Mouse (Mus musculus) lung, postnatal 25 days (tissue): Measurements from ENCODE around the gene Dynlt1c.
"Not testable (repeated sequence)": the region's sequence is repeated elsewhere in the genome, so short reads cannot be mapped to it uniquely, and the experiment has no call there.

Source experiments
- DNase-seq: peaks from one replicate; pipeline ENCODE4 v3.0.0; 2022; ENCODE audit warnings: low spot score

Dynlt1c gene

GRCm38 (mm10) chr17:6601204-6601911 lies at the start of gene Dynlt1c:
TSS of gene Dynlt1c (plus strand) at chr17:6601671.
- peak; percentile 89 for DNase-seq

- DNase-seq, result not testable (repeated sequence)
Observed at GRCm38 (mm10) chr17:6553798-6554197, 47.7 kb upstream of the Dynlt1c start.

GRCm38 (mm10) chr17:6554243-6554642 lies 47.2 kb upstream of the Dynlt1c start:
- not testable (repeated sequence) for DNase-seq

GRCm38 (mm10) chr17:6559447-6560133 lies 41.9 kb upstream of the Dynlt1c start:
- DNase-seq, result not testable (repeated sequence)

- DNase-seq, result not testable (repeated sequence)
Observed at GRCm38 (mm10) chr17:6564866-6565265, 36.6 kb upstream of the Dynlt1c start.

GRCm38 (mm10) chr17:6567908-6568307 lies 33.6 kb upstream of the Dynlt1c start:
- not testable (repeated sequence) for DNase-seq

GRCm38 (mm10) chr17:6571296-6571695 lies 30.2 kb upstream of the Dynlt1c start:
- DNase-seq, result not testable (repeated sequence)

GRCm38 (mm10) chr17:6572202-6572601 lies 29.3 kb upstream of the Dynlt1c start:
- DNase-seq, result not testable (repeated sequence)

GRCm38 (mm10) chr17:6575376-6575775 lies 26.1 kb upstream of the Dynlt1c start:
- DNase-seq, result not testable (repeated sequence)

- DNase-seq, result not testable (repeated sequence)
Observed at GRCm38 (mm10) chr17:6588672-6589071, 12.8 kb upstream of the Dynlt1c start.

GRCm38 (mm10) chr17:6592109-6592508 lies 9.4 kb upstream of the Dynlt1c start:
- DNase-seq, result not testable (repeated sequence)

GRCm38 (mm10) chr17:6593896-6594295 lies 7.6 kb upstream of the Dynlt1c start:
- not testable (repeated sequence) for DNase-seq

GRCm38 (mm10) chr17:6595776-6596497 lies 5.5 kb upstream of the Dynlt1c start:
- DNase-seq, result peak; percentile 19

- DNase-seq, result not testable (repeated sequence)
Observed at GRCm38 (mm10) chr17:6598356-6598755, 3.1 kb upstream of the Dynlt1c start.

GRCm38 (mm10) chr17:6600216-6600911 lies 1.1 kb upstream of the Dynlt1c start:
- DNase-seq, result peak; percentile 23

- not testable (repeated sequence) for DNase-seq
Observed at GRCm38 (mm10) chr17:6602205-6602604, 734 bp downstream of the Dynlt1c start.

GRCm38 (mm10) chr17:6605347-6605746 lies 3.9 kb downstream of the Dynlt1c start:
- DNase-seq, result not testable (repeated sequence)

- not testable (repeated sequence) for DNase-seq
Observed at GRCm38 (mm10) chr17:6613524-6613923, 12.1 kb downstream of the Dynlt1c start.

- DNase-seq, result not testable (repeated sequence)
Observed at GRCm38 (mm10) chr17:6614316-6614715, 12.8 kb downstream of the Dynlt1c start.

- not testable (repeated sequence) for DNase-seq
Observed at GRCm38 (mm10) chr17:6616731-6617130, 15.3 kb downstream of the Dynlt1c start.

- not testable (repeated sequence) for DNase-seq
Observed at GRCm38 (mm10) chr17:6617689-6618400, 16.4 kb downstream of the Dynlt1c start.
